Mouse (Mus musculus) embryonic facial prominence, embryonic 12.5 days (tissue): Measurements from ENCODE around the gene 9030025P20Rik. TPM values are rescaled to one million over a fixed set of nuclear protein-coding genes. Genes with fewer than 3 reads are reported as not detected.
"Not testable (repeated sequence)": the region's sequence is repeated elsewhere in the genome, so short reads cannot be mapped to it uniquely, and the experiment has no call there.

Experiments
- ATAC-seq: fragments of 200-750 bp; cut with Nextera tagmentation; 2 replicates; pipeline ENCODE4 v1.8.0; 2017; ENCODE audit not compliant: insufficient number of reproducible peaks, insufficient read depth, low FRiP score, low TSS enrichment
- H3K27ac ChIP-seq: fragments of 300-500 bp; sonication (generic); 2 replicates; pipeline ENCODE4 v1.5.1; 2016; ENCODE audit warnings: mild to moderate bottlenecking
- H3K27me3 ChIP-seq: fragments of 300-500 bp; sonication (generic); 2 replicates; pipeline ENCODE4 v1.6.1; 2016; ENCODE audit warnings: mild to moderate bottlenecking, moderate library complexity
- H3K36me3 ChIP-seq: fragments of 300-500 bp; sonication (generic); 2 replicates; pipeline ENCODE4 v1.6.1; 2016; ENCODE audit warnings: mild to moderate bottlenecking
- H3K4me1 ChIP-seq: fragments of 300-500 bp; sonication (generic); 2 replicates; pipeline ENCODE4 v1.6.1; 2016
- H3K4me2 ChIP-seq: fragments of 300-500 bp; sonication (generic); replicated peaks from 2 replicates; pipeline ENCODE4 v1.6.1; 2016; ENCODE audit warnings: mild to moderate bottlenecking, moderate library complexity
- H3K4me3 ChIP-seq: fragments of 300-500 bp; sonication (generic); 2 replicates; pipeline ENCODE4 v1.5.1; 2016; ENCODE audit warnings: mild to moderate bottlenecking
- H3K9ac ChIP-seq: fragments of 300-500 bp; sonication (generic); 2 replicates; pipeline ENCODE4 v1.6.1; 2016; ENCODE audit warnings: mild to moderate bottlenecking, moderate library complexity
- H3K9me3 ChIP-seq: fragments of 300-500 bp; sonication (generic); 2 replicates; pipeline ENCODE4 v1.6.1; 2016; ENCODE audit warnings: mild to moderate bottlenecking, moderate library complexity
- WGBS: fragments of 180-500 bp; shearing (Covaris S2); methylation state at CpG from one replicate; pipeline ENCODE4 v1.1.7; 2016; 5-methylcytosine and 5-hydroxymethylcytosine counted together
- polyA plus RNA-seq: library from polyadenylated mRNA; unstranded; fragments of >200 nt; fragmentation: Nextera tagmentation; extraction: Ambion mirVana; gene quantifications from 2 replicates; pipeline ENCODE4 v1.2.1, GENCODE M21; 2016

Gene 9030025P20Rik
- polyA plus RNA-seq, 1 experiment from 2014 or later, result 12.2 TPM

- Histone ChIP-seq H3K27ac (no peak overlapping the region), H3K4me3 (no peak overlapping the region), H3K9ac (no peak overlapping the region), H3K9me3 (no peaks in the 10 kb centered on the region), H3K27me3 (no peaks in the 10 kb centered on the region), H3K4me2 (no peak overlapping the region), H3K4me1 (0 out of 2 replicates have a peak, but pooled peaks cover under 1% of the 10 kb centered on the region), H3K36me3 (peaks cover 50% of the 10 kb centered on the region)
- no peak for ATAC-seq
- WGBS, result 90% methylated on average over 8 of the region's 8 CpGs
Measured at GRCm38 (mm10) chr17:14953452-14953851, 24.8 kb upstream of the 9030025P20Rik start.

- no peak for ATAC-seq
- 87% methylated on average over 5 of the region's 5 CpGs for WGBS
Measured at GRCm38 (mm10) chr17:14958686-14959327, 19.5 kb upstream of the 9030025P20Rik start.

DNA sequence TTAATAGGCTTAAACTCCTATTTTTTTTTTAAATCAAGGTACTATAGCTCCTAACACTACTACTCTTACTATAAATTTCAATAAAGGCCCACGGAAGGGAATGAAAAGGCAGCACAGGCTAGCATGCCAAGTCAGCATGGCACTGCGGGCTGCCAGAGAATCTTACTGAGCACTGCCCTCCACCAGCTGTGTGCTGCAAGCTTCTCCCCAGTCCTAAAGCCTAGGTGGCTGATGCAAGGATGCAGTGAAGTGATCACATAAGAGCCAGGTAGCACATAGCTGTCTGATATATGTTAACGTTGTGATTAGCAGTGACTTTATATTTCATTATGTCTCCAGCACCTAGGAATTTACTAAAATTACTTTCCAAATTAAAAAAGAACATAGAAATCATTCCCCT is 18.3 kb upstream of the 9030025P20Rik start:
- Histone ChIP-seq H3K4me2 (peak overlapping the region; percentile 72), H3K9me3 (no peaks in the 10 kb centered on the region), H3K4me3 (peak overlapping the region; percentile 26; the same call in 1 of the 2 replicates), H3K36me3 (0 out of 2 replicates have a peak, but pooled peaks cover 4% of the 10 kb centered on the region), H3K27me3 (no peaks in the 10 kb centered on the region), H3K4me1 (peaks cover 7% of the 10 kb centered on the region), H3K27ac (no peak overlapping the region), H3K9ac (peak overlapping the region; percentile 40)
- no peak for ATAC-seq
- WGBS, result 35% methylated on average over 3 of the region's 3 CpGs

More at GRCm38 (mm10) chr17:14958686-14959327, 19.5 kb upstream of the 9030025P20Rik start:
- no peak overlapping the region for H3K27ac ChIP-seq
- peaks cover 7% of the 10 kb centered on the region for H3K4me1 ChIP-seq
- H3K4me2 ChIP-seq, result no peak overlapping the region
- peaks cover 13% of the 10 kb centered on the region for H3K36me3 ChIP-seq
- no peak overlapping the region for H3K4me3 ChIP-seq
- H3K27me3 ChIP-seq, result no peaks in the 10 kb centered on the region
- no peak overlapping the region for H3K9ac ChIP-seq
- no peaks in the 10 kb centered on the region for H3K9me3 ChIP-seq

- no peaks in the 10 kb centered on the region for H3K27me3 ChIP-seq
- H3K9me3 ChIP-seq, result no peaks in the 10 kb centered on the region
- 0 out of 2 replicates have a peak, but pooled peaks cover 4% of the 10 kb centered on the region for H3K36me3 ChIP-seq
- peak overlapping the region; percentile 71 for H3K9ac ChIP-seq
- H3K4me1 ChIP-seq, result peaks cover 7% of the 10 kb centered on the region
- H3K4me2 ChIP-seq, result peak overlapping the region; percentile 72
- ATAC-seq, result peak; percentile 23; the same call in 1 of the 2 replicates
- WGBS, result 1% methylated on average over 23 of the region's 23 CpGs
- H3K4me3 ChIP-seq, result peak overlapping the region; percentile 72
- H3K27ac ChIP-seq, result no peak overlapping the region
Measured at GRCm38 (mm10) chr17:14960520-14960919, 17.7 kb upstream of the 9030025P20Rik start.

- whole genome bisulfite sequencing, result under 1% methylated on average over 44 of the region's 100 CpGs
- H3K4me1 ChIP-seq, H3K27me3 ChIP-seq, H3K9me3 ChIP-seq, H3K36me3 ChIP-seq: not testable (repeated sequence)
- peak; percentile 76 for ATAC-seq
- peak within 1 kb of the TSS; percentile 72 for H3K4me3 ChIP-seq
- peak within 1 kb of the TSS; percentile 72 for H3K4me2 ChIP-seq
- H3K9ac ChIP-seq, result peak within 1 kb of the TSS; percentile 71
- H3K27ac ChIP-seq, result peak within 1 kb of the TSS; percentile 72; the same call in 1 of the 2 replicates
Measured at GRCm38 (mm10) chr17:14960951-14961556, 17.2 kb upstream of the 9030025P20Rik start, which contains the start of gene Phf10. Gene Phf10, minus strand, starts transcription at chr17:14961273.

- not testable (repeated sequence) for H3K4me1 ChIP-seq, H3K4me3 ChIP-seq, H3K27ac ChIP-seq, H3K36me3 ChIP-seq, H3K9ac ChIP-seq, H3K9me3 ChIP-seq, H3K27me3 ChIP-seq, H3K4me2 ChIP-seq
- no CpG with 5 or more reads among the region's 44 CpGs for WGBS
- peak; percentile 94 for ATAC-seq
Measured at GRCm38 (mm10) chr17:14961557-14962154, 16.6 kb upstream of the 9030025P20Rik start.

DNA sequence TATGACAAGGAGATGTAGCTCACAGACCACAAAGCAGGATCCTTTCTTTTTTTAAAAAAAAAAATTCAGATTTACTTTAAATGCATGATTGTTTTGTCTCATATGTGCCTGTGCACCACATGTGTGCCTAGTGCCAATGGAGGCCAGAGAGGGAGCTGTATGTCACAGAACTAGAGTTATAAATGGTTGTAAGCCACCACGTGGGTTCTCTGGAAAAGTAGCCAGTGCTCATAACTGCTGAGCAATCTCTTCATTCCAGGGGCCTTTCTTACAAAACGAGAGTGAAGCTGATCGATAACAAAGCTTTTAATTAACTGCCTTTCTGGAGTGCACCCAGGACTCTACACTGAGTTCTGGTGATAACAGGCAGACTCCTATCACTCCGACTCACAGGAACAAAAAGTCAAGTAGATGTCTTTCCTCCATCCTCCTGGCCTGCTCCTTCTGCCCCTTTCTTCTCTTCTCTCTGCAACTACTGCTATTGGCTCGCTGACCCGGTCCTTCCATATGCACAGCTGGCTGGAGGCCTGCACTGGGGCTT is 9.8 kb upstream of the 9030025P20Rik start:
- not testable (repeated sequence) for H3K9ac ChIP-seq, H3K4me2 ChIP-seq, H3K36me3 ChIP-seq, H3K27ac ChIP-seq, H3K4me1 ChIP-seq, H3K4me3 ChIP-seq, H3K9me3 ChIP-seq, H3K27me3 ChIP-seq, ATAC-seq
- WGBS, result no CpG with 5 or more reads among the region's 6 CpGs

DNA sequence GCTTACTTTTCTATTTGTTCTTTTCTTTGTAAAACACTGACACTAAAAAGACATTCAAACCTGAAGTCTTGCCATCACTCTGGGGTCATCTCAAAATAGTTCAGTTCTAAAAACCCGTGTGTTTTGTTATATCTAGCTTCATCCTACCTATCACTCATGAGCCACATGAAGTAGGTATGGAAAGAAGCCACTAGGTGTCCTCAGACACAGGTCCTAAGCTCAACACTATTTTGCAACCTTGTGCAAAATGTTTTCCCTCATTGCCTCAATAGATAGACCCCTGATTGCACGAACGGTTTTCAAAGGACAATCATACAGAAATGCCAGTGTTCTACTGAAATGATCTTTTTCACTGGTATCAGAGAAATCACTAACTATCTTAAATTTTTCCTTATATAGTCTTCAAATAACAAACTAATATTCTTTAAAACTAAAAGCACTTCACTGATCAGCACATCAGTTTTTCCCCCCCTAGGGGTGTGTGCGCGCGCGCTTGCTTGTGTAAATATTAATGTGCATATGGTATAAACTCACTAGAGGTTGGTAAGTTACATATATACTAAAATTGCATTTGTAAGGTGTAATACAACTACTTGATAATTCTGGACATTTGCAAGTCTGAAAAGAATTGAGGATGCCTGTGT is 428 bp upstream of the 9030025P20Rik start:
- H3K9ac ChIP-seq, H3K27me3 ChIP-seq, H3K4me1 ChIP-seq, H3K27ac ChIP-seq, H3K36me3 ChIP-seq, ATAC-seq, H3K4me3 ChIP-seq, H3K9me3 ChIP-seq, H3K4me2 ChIP-seq: not testable (repeated sequence)
- 2% methylated on average over 4 of the region's 7 CpGs for WGBS

- H3K27ac ChIP-seq, H3K4me3 ChIP-seq, H3K4me2 ChIP-seq, H3K4me1 ChIP-seq, H3K27me3 ChIP-seq, H3K36me3 ChIP-seq, ATAC-seq, H3K9ac ChIP-seq, H3K9me3 ChIP-seq: not testable (repeated sequence)
- WGBS, result 73% methylated on average over 4 of the region's 5 CpGs
Measured at GRCm38 (mm10) chr17:14990116-14990702, 11.9 kb downstream of the 9030025P20Rik start.

DNA sequence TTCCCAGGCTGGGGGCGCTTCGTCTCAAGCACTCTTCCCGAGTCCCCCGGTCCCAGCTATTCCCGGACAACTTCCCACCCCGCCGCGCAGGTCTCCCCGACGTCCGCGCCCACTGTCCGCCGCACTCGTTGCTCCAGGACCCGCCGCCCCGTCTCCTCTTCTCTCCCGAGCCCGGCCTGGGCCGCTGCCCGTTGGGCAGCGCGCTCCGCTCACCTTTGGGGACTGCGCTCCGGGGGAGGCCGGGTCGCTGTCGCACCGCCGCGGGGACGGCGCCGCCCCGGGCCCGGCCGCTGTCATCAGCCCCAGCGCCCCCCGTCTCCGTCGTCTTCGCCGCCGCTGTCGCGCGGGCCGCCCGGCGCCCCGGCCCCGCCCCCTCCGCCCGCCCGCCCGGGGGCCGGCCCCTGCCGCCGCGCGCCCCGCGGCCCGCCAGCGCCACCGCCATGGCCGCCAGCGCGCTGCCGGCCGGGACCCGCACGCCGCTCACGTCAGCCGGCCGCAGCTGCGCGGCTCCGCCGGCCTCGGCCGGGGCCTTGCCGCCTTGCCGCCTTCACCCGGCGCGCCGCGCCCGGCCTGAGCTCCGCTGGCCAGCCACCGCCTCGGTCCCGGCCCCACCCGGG is 14.4 kb downstream of the 9030025P20Rik start:
- H3K4me3 ChIP-seq, ATAC-seq, H3K27me3 ChIP-seq, H3K36me3 ChIP-seq, H3K4me1 ChIP-seq, H3K9me3 ChIP-seq, H3K4me2 ChIP-seq, H3K9ac ChIP-seq, H3K27ac ChIP-seq: not testable (repeated sequence)
- no CpG with 5 or more reads among the region's 98 CpGs for WGBS
